Mouse (Mus musculus) lung, postnatal 14 days (tissue): ENCODE measurements at regions not wholly inside any gene's neighbourhood (a gene's known extent, or its start where the extent isn't known, plus 50 kb on each side); places are given as distances from the start of the nearest gene placed in this dataset.

Source experiments
- DNase-seq: peaks from one replicate; pipeline ENCODE4 v3.0.0; 2021

DNA sequence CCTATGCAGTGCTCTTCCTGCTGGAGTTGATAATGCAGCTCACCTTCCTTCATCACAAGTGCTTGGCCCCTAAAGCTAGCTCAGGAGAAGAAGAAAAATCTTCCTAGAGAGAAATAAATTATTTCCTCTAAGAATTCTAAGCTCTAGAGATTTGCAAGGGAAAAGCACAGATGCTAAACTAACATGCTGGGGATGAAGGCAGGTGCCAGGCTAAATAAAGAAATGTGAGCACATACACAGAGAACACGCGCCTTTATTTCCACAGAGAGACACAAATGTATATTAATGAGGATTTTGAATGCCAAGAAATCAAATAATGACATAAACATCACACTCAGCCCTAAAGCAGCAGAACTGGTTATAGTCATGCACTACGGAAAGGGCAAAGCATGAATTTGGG is 229.5 kb upstream of the Mamld1 start:
- no peak for DNase-seq

DNA sequence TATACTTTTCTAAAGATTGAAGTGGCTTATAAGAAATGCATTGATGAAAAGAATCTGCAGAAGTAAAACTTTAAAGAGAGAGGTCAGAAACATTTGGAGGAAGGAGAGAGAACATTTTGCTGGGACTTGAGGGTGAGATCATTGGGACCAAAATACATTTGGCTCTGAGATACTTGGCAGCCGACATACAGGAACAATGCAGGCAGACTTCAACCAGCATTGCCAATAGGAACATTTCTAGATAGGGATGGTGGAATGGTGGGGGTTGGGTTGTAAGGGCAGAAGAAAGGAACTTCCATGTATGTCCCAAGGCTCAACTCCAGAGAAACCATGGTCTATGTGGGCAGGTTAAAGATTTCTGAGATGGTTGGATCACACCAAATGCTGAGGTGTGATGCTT is 232.3 kb upstream of the Mamld1 start:
- peak; percentile 2 for DNase-seq

DNA sequence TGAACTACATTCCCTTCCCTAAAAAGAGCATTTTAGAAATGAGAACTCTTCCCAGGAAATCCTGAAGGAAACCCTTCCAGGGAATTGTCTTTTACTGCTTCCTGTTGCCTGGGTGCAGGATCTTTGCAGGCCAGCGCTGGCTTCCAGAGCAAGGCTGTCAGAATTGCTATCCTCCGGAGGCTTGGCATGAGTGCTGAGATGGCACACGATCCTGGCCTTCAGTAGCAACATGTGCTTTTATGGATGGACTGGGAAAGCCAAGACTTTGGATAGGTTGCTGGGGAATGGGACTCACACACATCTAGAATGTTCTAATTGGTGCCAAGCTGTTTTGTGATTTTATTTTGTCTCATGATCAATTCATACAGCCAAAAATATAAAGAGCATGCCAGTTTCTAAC is 233.4 kb upstream of the Mamld1 start:
- no peak for DNase-seq

DNA sequence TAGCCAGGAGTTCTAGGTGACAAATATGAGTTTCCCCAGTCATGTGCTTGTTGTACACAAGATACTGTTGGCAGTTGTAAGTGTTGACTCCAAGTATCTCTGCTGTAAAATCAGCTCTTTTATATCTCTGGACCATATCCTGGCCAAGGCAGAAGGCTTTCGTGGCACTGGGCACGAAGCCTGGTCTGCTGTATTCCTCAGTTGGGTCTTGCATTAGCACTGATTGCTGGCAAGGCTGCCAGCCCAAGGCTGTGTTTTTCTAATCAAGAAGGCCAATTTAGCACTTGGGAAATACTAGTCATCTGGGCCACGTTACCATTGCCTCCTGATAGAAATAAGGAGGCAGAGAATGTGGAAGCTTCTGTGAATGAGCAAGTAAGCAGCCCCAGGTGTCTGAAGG is 258.3 kb upstream of the Mamld1 start:
- no peak for DNase-seq

DNA sequence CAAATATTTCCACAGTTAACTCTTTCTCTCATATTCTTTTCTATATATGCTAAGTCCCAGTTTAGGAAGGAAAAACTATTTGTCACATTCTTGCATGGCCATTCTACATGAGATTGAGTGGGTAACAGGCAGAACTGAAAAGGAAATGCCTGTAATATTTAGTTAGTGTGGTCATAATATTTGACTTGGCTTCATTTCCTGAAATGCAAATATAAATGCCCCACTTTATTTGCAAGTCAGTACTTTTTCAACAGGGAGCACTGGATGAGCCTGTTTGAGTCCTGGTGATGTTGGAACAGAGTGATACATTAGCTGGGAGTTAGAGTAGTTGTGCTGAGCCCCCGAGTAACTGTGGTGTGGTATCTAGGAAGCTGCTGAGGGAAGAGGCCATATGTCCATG is 285.9 kb upstream of the Tmem185a start:
- no peak for DNase-seq

DNA sequence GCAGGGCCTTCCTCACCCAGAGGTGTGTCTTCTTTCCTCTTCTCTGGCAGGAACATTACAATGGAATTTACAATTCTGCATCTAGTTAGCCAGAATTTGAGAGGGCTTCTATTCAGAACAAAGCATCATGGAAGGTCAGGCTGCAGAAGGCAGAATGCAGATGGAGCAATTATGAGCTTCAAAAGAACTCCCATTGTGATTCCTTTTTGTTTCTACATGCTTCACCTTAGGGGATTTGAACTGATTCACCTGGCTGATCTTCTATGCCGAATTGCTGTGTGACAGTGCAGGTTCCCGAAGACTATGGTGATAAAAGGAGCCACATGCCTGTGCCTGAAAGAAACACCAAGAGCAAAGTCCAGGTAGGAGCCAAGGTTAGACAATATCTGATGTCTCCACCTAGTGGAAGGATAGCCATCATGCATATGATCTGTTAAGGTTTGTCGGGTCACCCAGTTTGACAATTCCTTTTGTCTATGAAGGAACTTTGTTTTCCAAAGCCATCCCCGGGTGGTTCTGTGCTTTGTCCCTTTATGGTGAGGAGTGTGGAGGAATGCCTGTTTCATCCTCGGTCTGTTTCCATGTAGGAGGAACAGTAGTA is 236.1 kb upstream of the Tmem185a start:
- DNase-seq = no peak

DNA sequence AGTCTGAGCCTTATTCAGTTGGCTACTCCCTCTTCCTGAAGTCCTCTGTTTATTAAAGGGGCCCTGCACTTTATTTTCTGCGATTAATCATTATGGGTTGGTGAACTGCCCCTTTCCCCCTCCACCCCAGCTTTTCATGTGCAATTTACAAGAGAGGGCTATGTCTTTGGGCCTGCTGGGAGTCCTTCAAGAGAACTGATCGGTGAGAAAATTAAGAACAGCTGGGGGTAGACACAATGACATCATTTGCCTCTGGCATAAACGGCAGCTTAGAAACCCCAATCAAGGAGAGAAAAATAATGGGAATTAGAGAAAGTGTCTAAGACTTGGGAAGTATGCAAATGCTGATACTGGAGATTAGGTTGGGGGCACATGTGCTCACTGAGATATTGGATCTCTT is 205.2 kb upstream of the Tmem185a start:
- no peak for DNase-seq

DNA sequence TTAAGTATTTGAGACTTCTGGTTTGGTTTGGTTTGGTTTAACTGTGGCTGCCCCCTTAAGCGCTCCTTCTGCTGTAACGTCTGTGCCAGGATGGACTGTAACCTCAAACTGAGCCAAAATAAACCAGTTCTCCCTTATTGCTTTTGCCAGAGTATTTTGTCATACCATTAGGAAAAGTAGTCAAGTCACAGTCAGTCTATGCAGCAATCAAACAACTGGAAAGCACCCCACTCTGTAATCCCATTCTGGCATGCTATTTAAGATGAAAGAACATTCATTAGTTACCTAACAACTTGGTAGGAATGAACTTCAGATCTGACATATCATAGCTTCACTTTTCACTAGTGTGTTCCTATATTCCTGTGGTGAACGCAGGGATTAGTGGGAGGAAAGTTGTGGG is 190.1 kb upstream of the Tmem185a start:
- no peak for DNase-seq
